Comparison of ENCODE assay signal across 19 mouse cellular contexts in the genomic region with DNA sequence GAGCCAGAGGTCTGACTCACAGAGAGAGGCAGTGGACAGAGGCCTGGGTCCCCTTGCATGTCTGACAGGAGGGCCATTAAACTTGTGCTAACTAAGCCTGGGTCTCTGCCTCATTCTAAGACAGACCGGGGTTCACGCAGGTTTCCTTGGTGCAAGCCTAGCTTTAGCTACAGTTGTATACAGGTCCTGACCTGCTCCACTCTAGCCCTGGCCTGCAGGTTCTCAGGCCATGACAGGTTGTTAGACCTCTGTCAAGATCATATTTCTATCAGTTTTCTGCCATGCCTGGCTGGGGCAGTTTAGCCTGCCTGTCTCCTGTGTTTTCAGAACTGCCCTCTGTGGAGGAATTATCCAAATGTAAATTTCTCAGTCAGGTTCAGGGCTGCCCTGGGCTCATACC. TPM values are rescaled to one million over a fixed set of nuclear protein-coding genes. Genes with fewer than 3 reads are reported as not detected.
DNase-seq lines count a peak whose midpoint lies in the region; ATAC-seq and TF ChIP-seq lines count a peak whose summit lies in the region.
"Had no signal": no experiment of that assay in that cellular context is flagged by ENCODE, and none has a peak within 500 bp of the region (broad histone marks: within the 10 kb centered on the region; RNA-seq: fewer than 3 reads in every experiment).

No protein-coding gene starts in this region.

- 84% methylated on average over 2 of the region's 2 CpGs for WGBS in heart, embryonic 16.5 days
- WGBS in midbrain, embryonic 10.5 days: 90% methylated on average over 2 of the region's 2 CpGs
- 94% methylated on average over 2 of the region's 2 CpGs for WGBS in midbrain, postnatal 0 days
- 97% methylated on average over 2 of the region's 2 CpGs for WGBS in neural tube, embryonic 14.5 days
- 67% methylated on average over 2 of the region's 2 CpGs for WGBS in stomach, postnatal 0 days

- no peak overlapping the region for H3K9ac ChIP-seq in heart, embryonic 16.5 days (ENCODE audit: low read length)
- H3K9ac ChIP-seq in midbrain, postnatal 0 days (replicated peaks; ENCODE audit: low read length, poor library complexity, severe bottlenecking): no peak overlapping the region
- H3K9ac ChIP-seq in neural tube, embryonic 14.5 days (replicated peaks; ENCODE audit: low read depth, low read length): no peak overlapping the region
- H3K9ac ChIP-seq in stomach, postnatal 0 days (ENCODE audit: low read length): no peak overlapping the region
- H3K9ac ChIP-seq: forebrain, embryonic 12.5 days; limb, embryonic 13.5 days; liver, embryonic 15.5 days had no signal

- TF ChIP-seq CTCF in midbrain, postnatal 0 days (IDR thresholded peaks at IDR 0.05): no peak
- TF ChIP-seq CTCF in stomach, postnatal 0 days (IDR thresholded peaks at IDR 0.05; ENCODE audit: low read depth): no peak

- TF ChIP-seq EP300 in stomach, postnatal 0 days (optimal IDR thresholded peaks at IDR 0.05): no peak

- no peak overlapping the region for H3K4me2 ChIP-seq in heart, embryonic 16.5 days (ENCODE audit: low read depth, low read length)
- no peak overlapping the region for H3K4me2 ChIP-seq in midbrain, postnatal 0 days (ENCODE audit: low read depth, low read length, poor library complexity, severe bottlenecking)
- H3K4me2 ChIP-seq in neural tube, embryonic 14.5 days (ENCODE audit: low read depth, low read length): no peak overlapping the region
- H3K4me2 ChIP-seq in stomach, postnatal 0 days (replicated peaks; ENCODE audit: low read depth): no peak overlapping the region
- H3K4me2 ChIP-seq: forebrain, embryonic 12.5 days; heart, embryonic 11.5 days; hindbrain, embryonic 13.5 days; limb, embryonic 13.5 days; liver, embryonic 15.5 days; midbrain, embryonic 11.5 days had no signal

- no peak overlapping the region for H3K4me3 ChIP-seq in heart, embryonic 16.5 days (ENCODE audit: low read length)
- H3K4me3 ChIP-seq in midbrain, embryonic 10.5 days: no peak overlapping the region
- H3K4me3 ChIP-seq in midbrain, postnatal 0 days (ENCODE audit: low read depth, low read length): no peak overlapping the region
- no peak overlapping the region for H3K4me3 ChIP-seq in neural tube, embryonic 14.5 days (ENCODE audit: low read depth, low read length)
- no peak overlapping the region for H3K4me3 ChIP-seq in stomach, postnatal 0 days (ENCODE audit: low read depth, low read length)
- H3K4me3 ChIP-seq: forebrain, embryonic 12.5 days; hindbrain, embryonic 13.5 days; limb, embryonic 13.5 days; liver, embryonic 15.5 days had no signal

- H3K27me3 ChIP-seq in heart, embryonic 16.5 days (ENCODE audit: control insufficient read depth, insufficient read depth, low read length): no peaks in the 10 kb centered on the region
- H3K27me3 ChIP-seq in midbrain, embryonic 10.5 days (ENCODE audit: low read depth, poor library complexity, severe bottlenecking): no peaks in the 10 kb centered on the region
- no peaks in the 10 kb centered on the region for H3K27me3 ChIP-seq in midbrain, postnatal 0 days (ENCODE audit: insufficient read depth, low read length)
- no peaks in the 10 kb centered on the region for H3K27me3 ChIP-seq in neural tube, embryonic 14.5 days (ENCODE audit: control insufficient read depth, insufficient read depth, low read length)
- no peaks in the 10 kb centered on the region for H3K27me3 ChIP-seq in stomach, postnatal 0 days (ENCODE audit: control insufficient read depth, insufficient read depth, low read length)
- H3K27me3 ChIP-seq: forebrain, embryonic 12.5 days; hindbrain, embryonic 13.5 days; limb, embryonic 13.5 days; liver, embryonic 15.5 days had no signal

- no peaks in the 10 kb centered on the region for H3K36me3 ChIP-seq in heart, embryonic 16.5 days (ENCODE audit: control insufficient read depth, insufficient read depth)
- 0 out of 2 replicates have a peak, but pooled peaks cover 5% of the 10 kb centered on the region for H3K36me3 ChIP-seq in midbrain, embryonic 10.5 days
- H3K36me3 ChIP-seq in midbrain, postnatal 0 days (ENCODE audit: insufficient read depth, low read length): no peaks in the 10 kb centered on the region
- H3K36me3 ChIP-seq in neural tube, embryonic 14.5 days (ENCODE audit: control insufficient read depth, insufficient read depth, low read length): no peaks in the 10 kb centered on the region
- H3K36me3 ChIP-seq in stomach, postnatal 0 days (ENCODE audit: control insufficient read depth, insufficient read depth, low read length): no peaks in the 10 kb centered on the region
- H3K36me3 ChIP-seq: forebrain, embryonic 12.5 days; hindbrain, embryonic 13.5 days; limb, embryonic 13.5 days; liver, embryonic 15.5 days had no signal

- intact Hi-C loops in heart, postnatal 25 days (cut with DNase I): no loop called here

- peak overlapping the region; percentile 28; the same call in 1 of the 2 replicates for H3K27ac ChIP-seq in heart, embryonic 16.5 days (ENCODE audit: low read length)
- peak overlapping the region; percentile 61 for H3K27ac ChIP-seq in midbrain, embryonic 10.5 days (replicated peaks)
- H3K27ac ChIP-seq in midbrain, postnatal 0 days (ENCODE audit: low read depth, low read length): no peak overlapping the region
- H3K27ac ChIP-seq in neural tube, embryonic 14.5 days (ENCODE audit: low read depth, low read length): peak overlapping the region; percentile 28; the same call in 1 of the 2 replicates
- H3K27ac ChIP-seq in stomach, postnatal 0 days (replicated peaks): peak overlapping the region; percentile 36; the same call in 1 of the 2 replicates
- H3K27ac ChIP-seq: forebrain, embryonic 12.5 days; hindbrain, embryonic 13.5 days; limb, embryonic 13.5 days; liver, embryonic 15.5 days; macrophage had no signal

- H3K9me3 ChIP-seq in heart, embryonic 16.5 days (replicated peaks; ENCODE audit: control insufficient read depth, low read length): 0 out of 2 replicates have a peak, but pooled peaks cover 3% of the 10 kb centered on the region
- H3K9me3 ChIP-seq in midbrain, embryonic 10.5 days (replicated peaks): no peaks in the 10 kb centered on the region
- no peaks in the 10 kb centered on the region for H3K9me3 ChIP-seq in midbrain, postnatal 0 days (ENCODE audit: low read length)
- H3K9me3 ChIP-seq in neural tube, embryonic 14.5 days (ENCODE audit: control insufficient read depth, low read length): no peaks in the 10 kb centered on the region
- H3K9me3 ChIP-seq in stomach, postnatal 0 days (ENCODE audit: control insufficient read depth, low read length): no peaks in the 10 kb centered on the region
- H3K9me3 ChIP-seq: forebrain, embryonic 12.5 days; hindbrain, embryonic 13.5 days; limb, embryonic 13.5 days; liver, embryonic 15.5 days had no signal

- no peak for DNase-seq in heart, postnatal 25 days (ENCODE audit: low spot score)
- DNase-seq in midbrain, embryonic 10.5 days (ENCODE audit: low spot score): no peak
- DNase-seq in midbrain, postnatal 0 days (ENCODE audit: low spot score): no peak
- no peak for DNase-seq in stomach, postnatal 0 days (ENCODE audit: low spot score)
- no peak for DNase-seq in cerebellum, postnatal 36 days
- DNase-seq: cerebellum, adult 2 months; gastrocnemius, postnatal 36 days; layer of hippocampus, postnatal 36 days; right cerebral cortex, postnatal 4 days; thymus, postnatal 14 days had no signal

- ATAC-seq in heart, embryonic 16.5 days (replicated peaks; ENCODE audit: extremely low read depth, insufficient read depth, low FRiP score): no peak
- no peak for ATAC-seq in midbrain, postnatal 0 days (ENCODE audit: low FRiP score)
- ATAC-seq in neural tube, embryonic 14.5 days (ENCODE audit: low read depth): no peak
- 0 out of 2 replicates have a peak, but pooled peaks have one; percentile 2 for ATAC-seq in stomach, postnatal 0 days (ENCODE audit: low FRiP score, low TSS enrichment)

- peaks cover 42% of the 10 kb centered on the region for H3K4me1 ChIP-seq in heart, embryonic 16.5 days (ENCODE audit: control insufficient read depth, insufficient read depth, low read length)
- peaks cover 47% of the 10 kb centered on the region for H3K4me1 ChIP-seq in midbrain, embryonic 10.5 days
- H3K4me1 ChIP-seq in midbrain, postnatal 0 days (ENCODE audit: insufficient read depth, low read length): peaks cover 5% of the 10 kb centered on the region
- H3K4me1 ChIP-seq in neural tube, embryonic 14.5 days (ENCODE audit: control insufficient read depth, insufficient read depth, low read length): peaks cover 40% of the 10 kb centered on the region
- peaks cover 12% of the 10 kb centered on the region for H3K4me1 ChIP-seq in stomach, postnatal 0 days (replicated peaks; ENCODE audit: control insufficient read depth, insufficient read depth)

RNA-seq across cellular contexts. Expression of a gene that starts 33.9 kb away (rescaled TPM):
- polyA plus RNA-seq in heart, embryonic 16.5 days (2015; fragmentation: Nextera tagmentation; extraction: Ambion mirVana): 32.9 and 35.6 TPM in 2 replicates
- total RNA-seq in heart, postnatal 25 days (2021): 10 to 100 TPM; 37.7 to 41.6 TPM
- 35.3 and 47.5 TPM in 2 replicates for polyA plus RNA-seq in midbrain, embryonic 10.5 days (2016; fragmentation: Nextera tagmentation; extraction: Ambion mirVana)
- 51.3 and 80.9 TPM in 2 replicates for total RNA-seq in midbrain, postnatal 0 days (2014; rRNA removed)
- 65.4 and 66.4 TPM in 2 replicates for polyA plus RNA-seq in midbrain, postnatal 0 days (2015; fragmentation: Nextera tagmentation; extraction: Ambion mirVana)
- polyA plus RNA-seq in neural tube, embryonic 14.5 days (2014; fragmentation: Nextera tagmentation; extraction: Ambion mirVana): 55.8 and 57.7 TPM in 2 replicates
- polyA plus RNA-seq in stomach, postnatal 0 days (2015; fragmentation: Nextera tagmentation; extraction: Ambion mirVana): 48.6 and 48.9 TPM in 2 replicates
